Mouse (Mus musculus): ENCODE measurements around the gene Exog.

DNA sequence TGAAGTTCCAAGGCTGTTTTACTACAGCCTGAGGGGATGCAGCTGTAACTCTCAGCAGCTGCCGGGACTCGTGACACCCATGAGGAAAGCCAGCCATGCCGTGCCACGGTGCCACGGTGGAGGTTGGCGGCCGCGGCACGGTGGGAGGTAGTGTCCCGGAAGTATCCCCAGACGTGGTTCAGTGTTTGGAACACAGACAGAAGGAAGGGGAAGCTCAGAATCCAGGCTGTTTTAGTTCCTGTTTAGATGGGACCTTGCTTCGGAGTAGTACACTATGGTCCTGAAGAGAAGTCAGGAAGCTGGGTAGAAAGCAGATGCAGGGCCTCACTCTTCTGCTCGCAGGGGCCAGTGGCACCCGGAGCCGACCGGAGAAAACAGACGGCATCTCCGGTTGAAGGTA, 26.7 kb upstream of the Exog start:
- TF ChIP-seq CTCF (IDR thresholded peaks at IDR 0.05; ENCODE audit: control insufficient read depth, insufficient read depth, insufficient replicate concordance, low read depth, low read length) (no peak), POLR2A (IDR thresholded peaks at IDR 0.05; ENCODE audit: control insufficient read depth, low read depth, low read length) (no peak)
